Mouse (Mus musculus): ENCODE results near the gene Tle3. TPM values are rescaled to one million over a fixed set of nuclear protein-coding genes. Genes with fewer than 3 reads are reported as not detected.

Gene Tle3
- 21.4 TPM for polyA plus RNA-seq (2017; shearing (Covaris generic))

GRCm38 (mm10) chr9:61371755-61372509 is at the start of gene Tle3:
Gene Tle3, plus strand, starts transcription at chr9:61372366.

All from CD4-positive, CD25-positive, alpha-beta regulatory T cell, adult 9 weeks (primary cell).